Mouse (Mus musculus) liver, adult (tissue): ENCODE data around the gene Ckap4.

Source experiments
- GATA4 ChIP-seq: IDR thresholded peaks from 2 replicates; pipeline ENCODE4 v1.6.1; 2014; ENCODE audit warnings: mild to moderate bottlenecking, low read length; ENCODE audit not compliant: insufficient replicate concordance

Ckap4 gene

GRCm38 (mm10) chr10:84558511-84558910 is 24.6 kb upstream of the Ckap4 start:
- no peak for TF ChIP-seq GATA4

DNA sequence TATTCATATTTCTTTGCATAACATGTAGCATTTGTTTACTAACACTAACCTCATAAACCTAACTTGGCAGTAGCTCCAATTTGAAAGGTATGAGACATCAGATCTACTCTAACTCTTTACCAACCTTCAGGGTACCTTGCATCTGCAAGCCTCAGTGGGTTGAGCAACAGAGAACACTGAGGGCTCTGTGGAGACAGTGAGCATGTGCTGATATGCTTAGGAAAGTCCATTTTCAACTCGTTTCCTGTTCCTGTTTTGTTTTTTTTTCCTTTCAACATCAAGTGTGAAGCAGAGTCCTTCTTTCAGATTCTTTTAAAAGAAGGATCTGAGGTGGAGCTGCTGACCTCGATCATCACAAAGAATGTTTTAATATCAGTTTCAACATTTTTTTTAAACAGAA is 22.3 kb upstream of the Ckap4 start:
- no peak for TF ChIP-seq GATA4

DNA sequence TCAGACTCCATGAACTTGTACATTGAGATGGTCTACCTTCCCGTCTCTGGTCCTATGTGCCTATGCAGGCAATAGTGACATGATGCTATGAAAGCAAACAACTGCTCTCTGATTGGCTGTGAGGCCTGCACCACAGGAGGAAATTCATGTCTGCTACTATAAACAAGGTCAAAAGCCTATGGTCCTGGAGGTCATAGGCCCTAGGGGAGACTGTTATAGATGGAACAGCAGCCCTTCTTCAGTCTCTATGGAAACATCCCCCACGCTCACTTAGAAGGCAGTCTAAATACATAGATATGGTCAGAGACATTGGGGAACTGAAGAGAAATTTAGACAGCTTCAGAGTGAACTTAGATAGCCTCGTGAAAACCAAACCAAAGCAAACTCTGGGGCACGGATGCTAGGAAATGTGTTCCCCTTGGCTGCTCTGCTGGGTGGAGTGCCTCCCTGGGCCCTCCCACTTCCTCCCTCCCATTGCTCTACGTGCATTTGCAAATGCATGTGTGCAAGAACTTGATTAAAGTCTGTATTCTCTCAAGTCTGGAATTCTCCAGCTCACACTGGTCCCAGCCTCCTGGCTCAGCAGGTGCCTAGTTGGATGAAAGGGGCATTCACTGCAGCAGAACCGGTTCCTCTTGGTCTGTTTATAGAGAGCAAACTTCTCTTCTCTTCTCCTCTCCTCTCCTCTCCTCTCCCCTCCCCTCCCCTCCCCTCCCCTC is 20.6 kb upstream of the Ckap4 start:
- no peak for TF ChIP-seq GATA4

DNA sequence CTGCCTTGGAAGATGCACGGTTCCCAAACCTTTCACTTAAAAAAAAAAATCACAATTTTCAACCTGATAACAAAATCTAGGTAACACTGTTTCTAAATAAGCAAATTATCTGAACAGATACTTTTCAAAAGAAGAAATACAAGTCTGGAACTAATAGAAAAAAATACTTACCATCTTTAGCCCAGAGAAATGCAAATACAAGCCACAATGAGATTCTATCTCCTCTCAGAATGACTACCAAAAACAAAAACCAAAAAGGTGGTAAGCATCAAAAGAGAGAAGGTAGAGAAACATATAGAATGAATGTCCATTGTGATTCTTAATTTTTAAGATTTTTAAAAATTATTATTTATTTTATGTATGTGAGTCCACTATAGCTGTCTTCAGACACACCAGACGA is 18.6 kb upstream of the Ckap4 start:
- no peak for TF ChIP-seq GATA4

- no peak for TF ChIP-seq GATA4
Observed at GRCm38 (mm10) chr10:84551846-84552245, 18.0 kb upstream of the Ckap4 start.

GRCm38 (mm10) chr10:84549920-84550293 is 16.0 kb upstream of the Ckap4 start:
- no peak for TF ChIP-seq GATA4

DNA sequence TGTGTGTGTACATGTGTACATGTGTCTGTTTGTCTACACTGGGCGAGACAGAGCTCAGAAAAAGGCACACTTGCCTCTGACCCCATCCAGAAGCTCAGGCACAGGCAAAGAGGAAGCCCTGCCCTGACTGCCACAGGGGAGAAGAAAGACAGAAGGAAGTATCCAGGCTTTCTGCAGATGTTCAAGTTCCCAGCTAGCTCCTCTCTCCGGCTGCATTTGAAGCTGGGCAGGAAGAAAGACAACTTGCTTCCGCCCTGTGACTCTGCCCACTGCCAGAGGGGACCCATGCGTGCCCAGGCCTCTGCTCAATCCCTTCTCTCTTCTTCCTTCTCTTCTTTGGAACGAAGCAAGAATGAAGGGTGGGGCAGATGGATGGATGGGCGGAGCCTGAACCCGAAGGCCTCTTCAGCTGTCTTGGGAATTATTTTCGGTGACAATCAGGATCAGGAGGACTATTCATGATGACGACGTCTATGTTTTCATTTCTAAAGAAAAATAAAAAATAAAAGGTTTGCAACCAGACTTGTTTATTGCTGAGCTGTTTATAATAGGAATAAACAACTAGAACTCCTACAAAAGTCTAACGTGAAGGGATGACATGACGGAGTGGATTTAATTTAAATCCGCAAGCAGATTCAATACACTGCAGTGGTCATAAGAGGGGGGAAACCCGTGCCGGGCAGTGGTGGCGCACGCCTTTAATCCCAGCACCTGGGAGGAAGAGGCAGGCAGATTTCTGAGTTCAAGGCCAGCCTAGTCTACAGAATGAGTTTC is 15.5 kb upstream of the Ckap4 start:
- no peak for TF ChIP-seq GATA4

DNA sequence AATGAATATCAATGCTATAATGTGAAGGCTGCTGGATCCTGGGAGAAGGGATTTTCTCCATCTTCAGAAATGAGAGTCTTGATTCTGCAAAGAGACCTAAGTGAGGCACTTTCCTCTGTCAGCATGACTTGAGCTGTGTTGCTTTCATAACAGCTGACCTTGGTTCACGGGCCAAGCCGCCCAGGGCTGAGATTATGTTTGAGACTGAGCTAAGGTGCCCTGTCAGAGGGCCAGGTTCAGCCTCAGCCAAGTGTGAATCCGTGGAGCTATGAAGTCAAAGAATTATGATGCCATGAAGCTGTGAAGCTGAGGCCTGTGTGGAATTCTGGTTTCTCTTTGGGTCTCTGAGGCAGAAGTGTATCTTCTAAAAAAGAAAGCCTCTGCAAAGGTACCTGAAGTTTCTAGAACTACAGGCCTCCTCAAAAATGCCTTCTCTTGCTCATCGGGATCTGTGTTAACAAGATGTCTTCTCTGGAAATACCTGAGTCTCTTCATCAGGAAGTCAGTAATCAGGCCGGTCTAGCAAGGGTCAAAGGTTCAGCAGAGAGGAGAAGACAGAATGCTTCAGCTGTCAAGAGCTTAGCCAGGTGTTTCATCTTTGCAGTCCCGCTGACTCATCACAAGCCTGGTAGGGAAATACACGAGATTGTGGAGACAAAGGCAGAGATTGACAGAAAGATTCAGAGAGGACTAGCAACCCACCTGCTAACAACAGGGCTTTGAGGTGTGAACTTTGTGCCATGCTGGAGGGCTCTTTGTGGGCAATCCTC is 11.2 kb upstream of the Ckap4 start:
- no peak for TF ChIP-seq GATA4

DNA sequence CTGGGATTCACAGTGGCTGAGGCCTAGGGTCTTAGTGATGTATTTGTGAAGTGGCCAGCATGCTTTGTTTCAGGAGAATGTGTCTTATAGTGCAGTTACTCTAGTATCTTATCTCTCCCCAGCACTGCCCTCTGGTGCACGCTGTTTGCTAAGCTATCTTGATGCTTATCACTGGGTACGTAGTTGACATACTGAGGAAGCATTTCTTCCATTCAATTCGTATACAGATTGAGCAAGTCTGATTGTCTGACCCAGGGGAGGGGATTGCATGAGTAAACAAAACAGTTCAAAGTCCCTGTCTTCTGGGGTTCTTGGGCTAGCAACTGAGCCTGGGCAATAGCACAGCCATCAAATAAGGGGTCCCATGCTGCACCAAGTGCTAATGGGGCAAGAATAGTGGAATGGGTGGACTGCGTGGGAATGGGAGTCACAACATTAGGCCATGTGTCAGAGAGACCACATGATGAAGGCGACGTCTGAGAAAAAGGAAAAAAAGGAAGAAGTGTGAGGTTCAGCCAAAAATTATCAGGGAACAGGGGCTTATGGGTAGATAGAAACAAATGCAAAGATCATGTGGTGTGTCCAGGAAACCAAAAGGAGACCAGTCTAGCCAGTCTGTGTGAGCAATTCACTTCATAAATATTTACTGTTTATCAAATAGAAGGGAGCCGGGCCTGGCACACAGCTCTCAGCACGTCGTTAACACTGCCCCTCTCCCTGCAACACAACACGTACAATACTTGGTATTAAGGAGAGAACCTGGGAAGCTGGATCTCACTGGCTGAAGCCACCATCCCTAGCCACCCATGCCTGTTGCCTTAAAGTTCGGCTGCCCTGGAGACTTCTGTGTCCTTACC is 9.2 kb upstream of the Ckap4 start:
- no peak for TF ChIP-seq GATA4

- TF ChIP-seq GATA4: no peak
Observed at GRCm38 (mm10) chr10:84539651-84540050, 5.8 kb upstream of the Ckap4 start.

GRCm38 (mm10) chr10:84535859-84536258 is 2.0 kb upstream of the Ckap4 start:
- no peak for TF ChIP-seq GATA4

DNA sequence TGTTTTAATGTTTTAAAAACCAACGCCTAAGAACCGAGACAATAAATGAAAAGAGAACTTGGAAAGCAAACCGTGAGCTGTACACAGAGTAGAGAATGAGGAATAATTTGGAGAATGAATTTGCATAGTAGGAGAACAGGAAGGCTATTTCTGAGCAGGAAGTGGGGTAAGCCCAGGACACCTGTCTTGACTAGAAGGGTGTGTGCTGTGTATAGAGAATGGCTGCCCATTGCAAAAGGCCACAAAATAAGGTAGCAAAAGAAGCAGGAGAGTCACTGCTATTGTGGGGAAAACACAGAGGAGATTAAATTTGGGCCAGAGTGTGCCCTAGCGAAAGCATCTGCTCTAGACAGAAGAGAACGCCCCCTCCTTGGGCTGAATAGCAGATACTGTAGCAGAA is 1.6 kb upstream of the Ckap4 start:
- no peak for TF ChIP-seq GATA4

- no peak for TF ChIP-seq GATA4
Observed at GRCm38 (mm10) chr10:84532911-84533882, 665 bp downstream of the Ckap4 start.
